Mouse (Mus musculus): ENCODE measurements at regions not wholly inside any gene's neighbourhood (a gene's known extent, or its start where the extent isn't known, plus 50 kb on each side); places are given as distances from the start of the nearest gene placed in this dataset.

DNA sequence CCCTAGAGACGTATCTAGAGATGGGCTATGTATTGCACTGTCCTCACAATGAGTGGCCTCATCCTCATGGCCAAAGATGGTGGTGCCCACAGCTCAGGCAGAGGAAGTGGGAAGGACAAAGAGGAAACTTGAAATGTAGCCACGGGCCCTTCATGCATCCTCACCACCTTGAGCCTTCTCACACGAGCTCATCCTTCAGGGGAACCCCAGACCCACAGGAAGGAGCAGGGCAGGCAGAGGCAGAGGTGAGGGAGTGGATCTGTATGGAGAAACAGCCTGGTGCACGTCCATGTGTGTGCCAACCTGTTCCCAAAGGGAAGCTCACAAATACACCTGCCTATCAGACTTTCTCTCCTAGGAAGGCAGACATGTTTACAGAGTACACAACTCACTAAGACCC lies 143.0 kb downstream of the Tomm20 start:
- TF ChIP-seq CTCF (IDR thresholded peaks at IDR 0.05; ENCODE audit: insufficient read depth, low read depth, low read length), result no peak
- TF ChIP-seq POLR2A (IDR thresholded peaks at IDR 0.05; ENCODE audit: insufficient read depth, low read depth, low read length), result no peak

All from olfactory bulb, adult 2 months (tissue).